Mouse (Mus musculus): ENCODE data around the gene D630036H23Rik.

DNA sequence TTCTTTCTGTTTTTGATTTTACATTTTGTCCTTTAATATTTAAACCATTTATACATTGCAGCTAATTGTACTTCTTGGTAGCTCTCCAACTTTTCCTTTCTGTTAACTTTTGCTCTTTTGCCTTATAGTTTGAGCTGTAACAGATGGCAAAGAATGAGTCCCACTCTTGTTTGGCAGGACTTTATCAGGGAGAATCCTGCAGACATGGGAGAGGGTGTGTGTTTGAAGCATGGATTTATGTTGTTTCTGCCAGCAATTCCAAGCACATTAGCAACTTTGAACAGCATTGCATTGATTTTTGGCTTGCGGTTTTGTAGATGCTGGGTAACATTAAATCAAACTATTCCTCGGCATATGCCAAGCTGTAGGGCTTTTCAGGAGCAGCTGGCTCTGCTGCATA is 13.1 kb upstream of the D630036H23Rik start:
- no peak for TF ChIP-seq CTCF (IDR thresholded peaks at IDR 0.05; ENCODE audit: extremely low read depth, insufficient read depth, insufficient read length, insufficient replicate concordance)
- TF ChIP-seq POLR2A (IDR thresholded peaks at IDR 0.05; ENCODE audit: low read depth, low read length): no peak

Measured in spleen, adult 2 months (tissue).